Mouse (Mus musculus) lung, postnatal 10 days (tissue): ENCODE data around the gene Dap.

Experiments used
- DNase-seq: peaks from one replicate; pipeline ENCODE4 v3.0.0; 2021

The Dap gene

GRCm38 (mm10) chr15:31238611-31239010, 14.5 kb downstream of the Dap start:
- DNase-seq: no peak

DNA sequence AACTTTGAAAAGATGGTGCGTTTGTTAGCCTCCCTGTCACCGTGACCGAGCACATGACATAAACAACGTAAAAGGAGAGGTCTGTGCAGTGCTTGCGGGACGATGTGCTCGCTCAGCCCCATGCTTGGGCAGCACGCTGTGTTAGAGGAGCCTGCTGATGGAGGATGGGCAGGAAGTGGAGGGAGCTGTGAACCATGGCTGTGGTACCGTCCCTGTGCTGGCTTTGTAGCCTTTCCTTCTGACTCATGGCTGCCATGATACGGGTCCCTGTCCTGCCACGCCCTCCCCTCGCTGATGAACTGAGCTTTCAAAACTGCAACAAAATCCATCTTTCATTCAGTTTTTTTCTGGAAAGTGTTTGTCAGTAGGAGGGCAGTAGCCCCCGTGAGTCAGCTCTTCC, 15.6 kb downstream of the Dap start:
- DNase-seq: no peak

GRCm38 (mm10) chr15:31240181-31240580, 16.1 kb downstream of the Dap start:
- DNase-seq: no peak

DNA sequence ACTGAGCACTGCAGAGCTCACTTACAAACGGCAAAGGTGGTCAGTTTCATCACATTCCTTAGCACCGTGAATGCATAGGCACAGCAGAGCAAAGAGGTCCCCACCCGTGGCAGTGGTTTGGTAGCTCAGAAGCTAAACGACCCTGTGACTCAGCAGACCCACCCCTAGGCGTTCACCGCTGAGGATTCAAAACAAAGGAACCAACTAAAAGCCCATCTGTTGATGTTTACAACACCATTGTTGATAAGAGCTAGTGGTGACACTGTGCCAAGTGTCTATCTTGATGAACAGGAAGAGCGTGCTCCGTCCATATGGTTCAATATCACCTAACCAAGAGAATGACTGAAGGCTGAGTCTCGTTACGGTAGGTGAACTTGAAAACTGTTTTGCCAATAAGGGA, 19.1 kb downstream of the Dap start:
- peak; percentile 31 for DNase-seq

DNA sequence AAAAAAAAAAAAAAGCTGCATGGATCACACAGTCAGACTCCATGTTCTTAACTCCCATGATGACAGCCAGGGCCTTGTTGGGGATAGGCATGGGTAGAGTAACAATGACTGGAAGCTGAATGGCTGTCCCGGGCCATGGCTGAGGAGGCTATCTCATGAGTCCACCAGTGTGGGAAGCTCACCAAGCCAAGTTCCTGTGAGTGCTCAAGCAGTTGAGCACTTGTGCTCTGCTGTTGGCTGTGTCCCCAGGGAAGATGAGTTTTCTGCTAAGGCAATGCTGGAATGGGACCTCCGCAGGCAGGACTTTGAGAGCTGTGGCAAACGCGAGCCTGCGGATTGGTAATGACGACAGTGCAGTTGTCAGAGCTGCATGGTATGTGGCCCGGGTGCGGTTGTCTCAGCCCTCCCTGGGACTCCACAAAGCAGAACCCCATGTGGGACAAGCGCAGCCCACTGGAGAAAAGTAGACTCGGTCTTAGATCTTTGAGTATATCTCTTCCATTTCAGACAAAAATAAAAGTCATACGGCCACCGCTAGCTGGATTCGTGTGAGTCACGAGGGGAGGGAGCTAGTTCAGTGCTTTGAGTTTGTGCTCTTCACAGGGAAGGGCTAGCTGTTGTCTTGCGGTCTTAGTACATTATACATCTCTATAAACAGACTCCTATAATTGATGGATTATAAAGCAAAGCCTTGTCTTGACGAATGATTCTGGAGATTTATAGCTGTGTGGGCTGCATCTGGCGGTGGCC, 20.8 kb downstream of the Dap start:
- no peak for DNase-seq

DNA sequence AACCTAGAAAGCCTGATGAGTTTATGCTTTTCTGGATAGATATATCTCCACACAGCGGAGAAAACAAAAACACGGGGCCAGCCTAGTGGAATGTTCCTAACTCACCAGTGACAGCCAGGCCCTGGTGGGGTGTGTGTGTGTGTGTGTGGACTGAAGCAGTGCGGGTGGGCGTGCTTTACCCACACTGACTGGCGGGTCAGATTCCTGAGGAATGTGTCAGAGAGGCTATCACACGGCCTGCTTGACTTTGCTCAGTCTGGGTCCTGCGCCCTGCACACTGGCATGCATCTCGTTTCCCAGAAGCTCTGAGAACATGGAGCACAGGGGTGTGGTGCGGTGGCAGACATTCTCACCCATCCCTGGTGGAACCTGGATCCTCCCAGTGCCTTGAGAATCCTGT, 21.8 kb downstream of the Dap start:
- peak; percentile 50 for DNase-seq

DNA sequence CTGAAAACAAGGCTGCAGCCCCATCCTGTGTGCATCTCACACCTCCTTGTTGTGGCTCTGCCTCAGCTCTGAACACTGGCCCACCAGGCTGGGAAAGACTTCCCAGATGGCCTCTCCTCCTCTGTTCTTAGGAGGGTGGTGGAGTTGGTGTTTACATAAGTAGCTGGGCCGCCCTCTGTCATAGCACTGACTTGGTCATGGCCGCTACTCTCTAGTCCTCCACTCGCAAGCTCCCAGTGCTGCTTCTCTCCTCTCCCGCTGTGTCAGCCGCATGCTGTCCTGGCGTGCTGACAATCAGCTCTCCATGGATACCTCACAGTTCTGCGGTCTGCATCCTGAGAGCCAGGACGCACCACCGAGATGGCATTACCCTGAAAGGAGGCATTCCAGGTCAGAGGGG, 22.9 kb downstream of the Dap start:
- DNase-seq: peak; percentile 23

GRCm38 (mm10) chr15:31248882-31249281, 24.8 kb downstream of the Dap start:
- no peak for DNase-seq

GRCm38 (mm10) chr15:31250027-31250426, 25.9 kb downstream of the Dap start:
- DNase-seq: no peak

- DNase-seq: no peak
Observed at GRCm38 (mm10) chr15:31250676-31251075, 26.6 kb downstream of the Dap start.

GRCm38 (mm10) chr15:31251189-31251588, 27.1 kb downstream of the Dap start:
- DNase-seq: no peak

DNA sequence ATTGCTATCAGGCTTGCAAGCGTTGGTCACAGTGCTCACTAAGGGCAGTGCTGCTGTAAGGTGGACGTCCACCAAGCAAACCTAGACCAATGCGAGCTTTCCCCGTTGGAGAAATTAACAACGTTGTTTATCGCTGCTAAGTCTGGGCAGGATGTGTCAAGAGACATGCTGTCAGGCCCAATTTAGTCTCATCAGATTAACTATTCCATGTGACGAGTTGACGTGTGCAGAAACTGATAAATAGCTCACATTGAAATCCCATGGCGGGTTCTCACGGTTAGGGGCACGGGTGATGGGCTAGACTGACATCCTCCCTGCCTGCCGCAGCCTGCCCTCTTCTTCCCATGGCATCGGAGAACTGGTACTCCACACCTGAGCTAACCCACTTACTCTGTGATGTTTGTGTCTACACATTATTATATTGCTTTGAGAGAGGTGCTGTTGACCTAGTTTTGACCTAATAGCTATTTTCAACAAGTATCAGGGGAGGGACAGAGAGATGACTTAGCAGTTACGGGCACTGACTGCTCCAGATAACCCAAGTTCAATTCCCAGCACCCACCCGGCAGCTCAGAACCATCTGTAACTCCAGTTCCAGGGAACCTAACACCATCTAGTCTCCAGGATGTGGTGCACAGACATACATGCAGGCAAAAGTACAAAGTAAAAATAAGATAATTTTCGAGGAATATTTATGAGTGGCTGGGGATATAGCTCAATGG, 28.6 kb downstream of the Dap start:
- DNase-seq: no peak

GRCm38 (mm10) chr15:31253380-31253779, 29.3 kb downstream of the Dap start:
- no peak for DNase-seq

DNA sequence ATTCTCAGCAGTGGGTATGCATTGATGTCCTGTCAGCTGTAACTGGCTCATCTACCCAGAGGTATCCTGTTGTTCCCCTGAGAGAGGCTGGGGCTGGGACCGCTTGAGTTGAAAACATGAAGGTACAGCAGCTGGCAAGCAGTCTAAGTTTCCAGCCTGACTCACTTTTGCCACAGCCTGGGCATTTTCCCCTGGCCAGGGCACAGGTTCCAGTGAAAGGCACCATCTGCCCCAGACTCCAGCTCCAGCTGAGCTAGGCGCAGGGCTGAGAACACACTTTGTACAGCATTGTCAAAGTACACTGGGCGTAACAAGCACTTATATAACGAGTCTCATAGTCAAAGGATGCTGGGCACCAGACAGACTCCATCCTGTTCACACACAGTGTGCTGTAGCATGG, 29.8 kb downstream of the Dap start:
- no peak for DNase-seq

DNA sequence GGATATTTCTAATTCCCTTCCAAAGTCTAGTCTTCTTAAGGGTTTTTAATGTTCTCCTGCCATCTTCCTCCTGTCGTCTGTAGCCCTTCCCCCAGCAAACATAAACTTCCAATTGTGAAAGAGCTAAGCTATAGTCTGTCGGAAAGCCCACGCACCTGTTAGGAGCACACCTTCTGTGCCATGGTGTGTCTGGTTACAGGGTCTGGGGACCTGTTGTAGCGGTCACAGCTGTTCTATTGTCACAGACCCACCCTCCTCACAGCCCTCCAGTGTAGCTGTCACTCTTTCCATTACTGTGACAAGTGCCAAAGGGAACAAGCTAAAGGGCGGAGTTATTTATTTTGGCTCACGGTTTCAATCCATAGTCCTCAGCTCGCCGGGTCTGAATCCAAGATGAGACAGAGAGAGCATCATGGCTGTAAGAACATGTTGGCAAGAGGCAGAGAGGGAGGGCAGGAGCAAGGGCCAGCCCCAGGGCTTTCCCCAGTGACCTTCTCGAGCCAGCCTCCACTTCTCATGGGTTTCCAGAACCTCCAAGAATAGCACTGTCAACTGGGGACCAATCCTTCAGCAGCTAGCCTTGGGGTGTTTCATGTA, 30.9 kb downstream of the Dap start:
- no peak for DNase-seq

- peak; percentile 18 for DNase-seq
Observed at GRCm38 (mm10) chr15:31255762-31256161, 31.6 kb downstream of the Dap start.

DNA sequence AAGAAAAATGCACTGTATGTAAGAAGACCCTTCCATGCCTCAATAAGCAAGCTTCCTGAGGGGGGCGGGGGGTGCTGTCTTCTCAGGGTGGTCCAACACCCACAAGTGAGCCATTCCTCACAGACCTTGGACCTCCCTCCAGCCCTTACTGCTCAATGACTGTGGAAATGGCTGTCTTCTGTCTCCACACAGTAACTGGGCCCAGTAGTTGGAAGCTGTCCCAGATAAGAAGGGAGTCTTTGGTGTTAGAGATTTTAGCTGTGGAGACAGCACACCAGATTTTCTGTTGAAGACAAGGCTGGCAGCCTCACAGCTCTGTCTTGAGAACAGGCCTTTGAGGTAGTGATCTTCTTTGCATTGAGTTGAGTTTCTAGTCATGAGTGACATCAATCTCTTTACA, 33.2 kb downstream of the Dap start:
- DNase-seq: peak; percentile 32

- peak; percentile 62 for DNase-seq
Observed at GRCm38 (mm10) chr15:31258029-31258692, 34.0 kb downstream of the Dap start.

GRCm38 (mm10) chr15:31258693-31259439, 34.8 kb downstream of the Dap start:
- DNase-seq: peak; percentile 44

GRCm38 (mm10) chr15:31261094-31261493, 37.0 kb downstream of the Dap start:
- DNase-seq: no peak

- DNase-seq: no peak
Observed at GRCm38 (mm10) chr15:31262361-31262760, 38.2 kb downstream of the Dap start.

- peak; percentile 87 for DNase-seq
Observed at GRCm38 (mm10) chr15:31264827-31265226, 40.7 kb downstream of the Dap start.

GRCm38 (mm10) chr15:31265404-31265803, 41.3 kb downstream of the Dap start:
- no peak for DNase-seq
